Comparison of ENCODE assay signal across 8 mouse cellular contexts in the genomic region with DNA sequence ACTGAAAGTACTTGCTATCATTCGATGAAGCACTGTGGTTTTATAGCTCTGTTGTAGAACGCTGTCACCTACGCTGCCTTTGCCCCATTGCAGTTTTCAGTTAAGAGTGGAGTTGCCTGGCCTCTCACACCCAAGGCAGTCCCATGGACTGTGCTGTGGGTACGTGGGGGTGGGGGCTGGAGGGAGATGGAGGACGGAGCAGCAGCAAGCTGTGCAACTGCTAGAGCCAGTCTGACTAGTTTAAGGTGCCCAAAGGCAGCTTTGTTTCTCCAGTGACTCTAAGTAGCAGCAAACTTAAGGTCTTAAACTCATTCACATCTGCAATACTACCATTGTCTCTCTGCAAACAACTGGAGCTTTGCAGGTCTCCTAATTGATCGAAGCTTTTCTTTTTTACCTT.
DNase-seq lines count a peak whose midpoint lies in the region; ATAC-seq and TF ChIP-seq lines count a peak whose summit lies in the region.
"Had no signal": no experiment of that assay in that cellular context is flagged by ENCODE, and none has a peak within 500 bp of the region (broad histone marks: within the 10 kb centered on the region; RNA-seq: fewer than 3 reads in every experiment).

No protein-coding gene starts in this region.

- no peaks in the 10 kb centered on the region for H3K27me3 ChIP-seq in midbrain, embryonic 10.5 days (ENCODE audit: low read depth, poor library complexity, severe bottlenecking)
- H3K27me3 ChIP-seq in midbrain, postnatal 0 days (ENCODE audit: insufficient read depth, low read length) = no peaks in the 10 kb centered on the region
- no peaks in the 10 kb centered on the region for H3K27me3 ChIP-seq in forebrain, embryonic 14.5 days (replicated peaks; ENCODE audit: control insufficient read depth, insufficient read depth, low read length)

- no peak for DNase-seq in midbrain, embryonic 10.5 days (ENCODE audit: low spot score)
- no peak for DNase-seq in midbrain, postnatal 0 days (ENCODE audit: low spot score)
- no peak for DNase-seq in forebrain, embryonic 14.5 days (ENCODE audit: low spot score)
- DNase-seq in kidney, postnatal 10 days = peak; percentile 60
- DNase-seq in naive thymus-derived CD4-positive, alpha-beta T cell, adult 2 months (ENCODE audit: low read depth) = peak; percentile 38
- DNase-seq in left cerebral cortex, adult 9 months (ENCODE audit: low spot score in 2 of 2) = no peak
- DNase-seq: gastrocnemius, postnatal 10 days had no signal

- 30% methylated on average over 6 of the region's 6 CpGs for WGBS in midbrain, embryonic 10.5 days
- WGBS in midbrain, postnatal 0 days = 28% methylated on average over 6 of the region's 6 CpGs
- WGBS in forebrain, embryonic 14.5 days = 9% methylated on average over 6 of the region's 6 CpGs

- H3K27ac ChIP-seq in midbrain, embryonic 10.5 days (replicated peaks) = peak overlapping the region; percentile 81
- H3K27ac ChIP-seq in midbrain, postnatal 0 days (ENCODE audit: low read depth, low read length) = no peak overlapping the region
- no peak overlapping the region for H3K27ac ChIP-seq in forebrain, embryonic 14.5 days (ENCODE audit: low read depth, low read length)

- peaks cover 64% of the 10 kb centered on the region for H3K4me1 ChIP-seq in midbrain, embryonic 10.5 days
- peaks cover 11% of the 10 kb centered on the region; the same call in 1 of the 2 replicates for H3K4me1 ChIP-seq in midbrain, postnatal 0 days (ENCODE audit: insufficient read depth, low read length)
- H3K4me1 ChIP-seq in forebrain, embryonic 14.5 days (ENCODE audit: control insufficient read depth, insufficient read depth, low read length) = peaks cover 33% of the 10 kb centered on the region

- H3K36me3 ChIP-seq in midbrain, embryonic 10.5 days = no peaks in the 10 kb centered on the region
- H3K36me3 ChIP-seq in midbrain, postnatal 0 days (ENCODE audit: insufficient read depth, low read length) = no peaks in the 10 kb centered on the region
- no peaks in the 10 kb centered on the region for H3K36me3 ChIP-seq in forebrain, embryonic 14.5 days (ENCODE audit: control insufficient read depth, insufficient read depth, low read length)

- no peaks in the 10 kb centered on the region for H3K9me3 ChIP-seq in midbrain, embryonic 10.5 days (replicated peaks)
- no peaks in the 10 kb centered on the region for H3K9me3 ChIP-seq in midbrain, postnatal 0 days (ENCODE audit: low read length)
- no peaks in the 10 kb centered on the region for H3K9me3 ChIP-seq in forebrain, embryonic 14.5 days (replicated peaks; ENCODE audit: control insufficient read depth, low read length)

- H3K4me2 ChIP-seq in midbrain, postnatal 0 days (ENCODE audit: low read depth, low read length, poor library complexity, severe bottlenecking) = no peak overlapping the region
- H3K4me2 ChIP-seq in forebrain, embryonic 14.5 days (ENCODE audit: low read length) = peak overlapping the region; percentile 23; the same call in 1 of the 2 replicates

- no peak for ATAC-seq in midbrain, postnatal 0 days (ENCODE audit: low FRiP score)
- no peak for ATAC-seq in forebrain, embryonic 14.5 days
- ATAC-seq in cerebellum, adult (ENCODE audit: insufficient number of reproducible peaks, low FRiP score, low TSS enrichment) = no peak

- no peak overlapping the region for H3K9ac ChIP-seq in midbrain, postnatal 0 days (replicated peaks; ENCODE audit: low read length, poor library complexity, severe bottlenecking)
- H3K9ac ChIP-seq in forebrain, embryonic 14.5 days (ENCODE audit: low read length) = peak overlapping the region; percentile 17; the same call in 1 of the 2 replicates

- TF ChIP-seq CTCF in midbrain, postnatal 0 days (IDR thresholded peaks at IDR 0.05) = no peak

- peak overlapping the region; percentile 31; the same call in 1 of the 2 replicates for H3K4me3 ChIP-seq in midbrain, embryonic 10.5 days
- H3K4me3 ChIP-seq in midbrain, postnatal 0 days (ENCODE audit: low read depth, low read length) = no peak overlapping the region
- no peak overlapping the region for H3K4me3 ChIP-seq in forebrain, embryonic 14.5 days (ENCODE audit: low read depth, low read length)

Comparison
In these comparisons a context has a peak if more than half of its experiments do, and no peak if none do; other contexts are left out.
1. DNase-seq: peak in kidney, postnatal 10 days (single experiment) and naive thymus-derived CD4-positive, alpha-beta T cell, adult 2 months (single experiment); none in midbrain, embryonic 10.5 days (single experiment), midbrain, postnatal 0 days (single experiment), forebrain, embryonic 14.5 days (single experiment) and left cerebral cortex, adult 9 months (0 of 2).